28 mouse cellular contexts compared by ENCODE assay signal in the genomic region with DNA sequence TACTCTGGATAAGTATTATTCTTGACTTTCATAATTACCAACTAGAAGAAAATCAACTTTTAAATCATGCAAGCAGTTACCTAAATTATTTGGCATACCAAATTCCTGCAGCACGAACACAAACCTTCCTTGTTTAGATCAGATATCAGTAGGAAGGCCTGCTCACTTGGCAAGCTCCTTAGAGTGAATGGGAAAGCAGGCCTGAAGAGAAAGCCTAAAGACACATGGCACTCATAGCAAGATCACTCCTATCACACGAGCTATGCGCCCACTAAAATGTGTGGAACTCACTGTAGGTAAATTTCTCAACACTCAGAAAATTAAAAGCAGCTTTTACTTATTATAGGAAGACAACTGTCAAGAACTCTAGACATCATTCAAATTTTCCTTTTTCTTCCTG. TPM values are rescaled to one million over a fixed set of nuclear protein-coding genes. Genes with fewer than 3 reads are reported as not detected.
DNase-seq lines count a peak whose midpoint lies in the region; ATAC-seq lines count a peak whose summit lies in the region.
"Had no signal": no experiment of that assay in that cellular context is flagged by ENCODE, and none has a peak within 500 bp of the region (broad histone marks: within the 10 kb centered on the region; RNA-seq: fewer than 3 reads in every experiment).

No protein-coding gene starts in this region.

- no peak for DNase-seq in forebrain, embryonic 10.5 days (ENCODE audit: extremely low spot score, low spot score)
- DNase-seq in 3T3-L1 (ENCODE audit: low read depth, low spot score) (peak; percentile 36), adipocyte (ENCODE audit: low spot score) (no peak)
- peak; percentile 50 for DNase-seq in brain, adult 2 months (ENCODE audit: low read depth, low spot score)
- DNase-seq in kidney, adult 18-20 months = no peak
- DNase-seq: adrenal gland, postnatal 10 days; adrenal gland, postnatal 36 days; B cell, adult 2 months; cerebellum, adult 11 months; cerebellum, adult 2 months; cerebellum, adult 9-11 months; cerebellum, postnatal 25 days; gastrocnemius, adult 2 months; gastrocnemius, postnatal 14 days; heart, adult 11 months had no signal

- H3K4me3 ChIP-seq in forebrain, embryonic 15.5 days = no peak overlapping the region
- H3K4me3 ChIP-seq in forebrain, embryonic 10.5 days = no peak overlapping the region
- H3K4me3 ChIP-seq: embryonic facial prominence, embryonic 12.5 days; embryonic facial prominence, embryonic 15.5 days; erythroblast, embryonic 14.5 days; forebrain, embryonic 13.5 days; gastrocnemius, adult 2 months; hindbrain, embryonic 12.5 days; hindbrain, embryonic 15.5 days had no signal

- H3K36me3 ChIP-seq in forebrain, embryonic 15.5 days = no peaks in the 10 kb centered on the region; the same call in 1 of the 2 replicates
- H3K36me3 ChIP-seq in forebrain, embryonic 10.5 days (replicated peaks) = peaks cover 36% of the 10 kb centered on the region

- WGBS in forebrain, embryonic 15.5 days = 68% methylated on average over 3 of the region's 3 CpGs
- WGBS in forebrain, embryonic 10.5 days = 92% methylated on average over 3 of the region's 3 CpGs

- H3K4me2 ChIP-seq in forebrain, embryonic 15.5 days (replicated peaks) = no peak overlapping the region
- H3K4me2 ChIP-seq: embryonic facial prominence, embryonic 12.5 days; embryonic facial prominence, embryonic 15.5 days; forebrain, embryonic 13.5 days; heart, embryonic 11.5 days; hindbrain, embryonic 12.5 days; hindbrain, embryonic 15.5 days had no signal

- no peak for ATAC-seq in forebrain, embryonic 15.5 days (replicated peaks)
- ATAC-seq: activated CD4-positive, CD25-positive, alpha-beta regulatory T cell, adult 4 months; forebrain, embryonic 13.5 days; forebrain, postnatal 0 days; intestine, postnatal 0 days had no signal

- H3K9me3 ChIP-seq in forebrain, embryonic 15.5 days = no peaks in the 10 kb centered on the region
- peaks cover under 1% of the 10 kb centered on the region; the same call in 1 of the 2 replicates for H3K9me3 ChIP-seq in forebrain, embryonic 10.5 days
- H3K9me3 ChIP-seq: embryonic facial prominence, embryonic 12.5 days; embryonic facial prominence, embryonic 15.5 days; forebrain, embryonic 13.5 days; G1E; hindbrain, embryonic 12.5 days; hindbrain, embryonic 15.5 days had no signal

- peaks cover 11% of the 10 kb centered on the region for H3K4me1 ChIP-seq in forebrain, embryonic 15.5 days
- no peaks in the 10 kb centered on the region for H3K4me1 ChIP-seq in forebrain, embryonic 10.5 days
- H3K4me1 ChIP-seq: hindbrain, embryonic 12.5 days had no signal

- no peaks in the 10 kb centered on the region for H3K27me3 ChIP-seq in forebrain, embryonic 15.5 days
- no peaks in the 10 kb centered on the region for H3K27me3 ChIP-seq in forebrain, embryonic 10.5 days (ENCODE audit: poor library complexity, severe bottlenecking)
- H3K27me3 ChIP-seq: CH12.LX; embryonic facial prominence, embryonic 12.5 days; embryonic facial prominence, embryonic 15.5 days; forebrain, embryonic 13.5 days; hindbrain, embryonic 12.5 days; hindbrain, embryonic 15.5 days had no signal

- no peak overlapping the region for H3K9ac ChIP-seq in forebrain, embryonic 15.5 days (replicated peaks)
- H3K9ac ChIP-seq: embryonic facial prominence, embryonic 12.5 days; embryonic facial prominence, embryonic 15.5 days; forebrain, embryonic 13.5 days; forebrain, postnatal 0 days; hindbrain, embryonic 12.5 days; hindbrain, embryonic 15.5 days had no signal

- H3K27ac ChIP-seq in forebrain, embryonic 15.5 days (replicated peaks) = peak overlapping the region; percentile 20; the same call in 1 of the 2 replicates
- no peak overlapping the region for H3K27ac ChIP-seq in forebrain, embryonic 10.5 days
- H3K27ac ChIP-seq: embryonic facial prominence, embryonic 12.5 days; embryonic facial prominence, embryonic 15.5 days; forebrain, embryonic 13.5 days; gastrocnemius, adult 2 months; hindbrain, embryonic 12.5 days; hindbrain, embryonic 15.5 days had no signal

RNA-seq across cellular contexts. Expression of a gene that starts 26.8 kb away (rescaled TPM):
- polyA plus RNA-seq in forebrain, embryonic 15.5 days (2015; fragmentation: Nextera tagmentation; extraction: Ambion mirVana) = 87.5 and 96.2 TPM in 2 replicates
- polyA plus RNA-seq in forebrain, embryonic 10.5 days (2016; fragmentation: Nextera tagmentation; extraction: Ambion mirVana) = 52.4 and 53.3 TPM in 2 replicates

Comparison
In these comparisons a context has a peak if more than half of its experiments do, and no peak if none do; other contexts are left out.
1. DNase-seq: peak in 3T3-L1 (single experiment) and brain, adult 2 months (single experiment); none in forebrain, embryonic 10.5 days (single experiment), adipocyte (single experiment) and kidney, adult 18-20 months (single experiment).